Mouse (Mus musculus): Measurements from ENCODE around the gene Oser1.
A peak's percentile ranks its signal among the peaks of the same experiment; 100 is the strongest.

- TF ChIP-seq EP300 (IDR thresholded peaks at IDR 0.05; ENCODE audit: low read depth in 1 of 2, low read length in 2 of 2) (peak in 1 of 2 experiments; percentile 46; a peak in 1 of 4 replicates), CTCF (IDR thresholded peaks at IDR 0.05 in 2 of 3, conservative IDR thresholded peaks at IDR 0.05 in 1 of 3; ENCODE audit: control insufficient read depth in 1 of 3, insufficient read depth in 1 of 3, low read depth in 2 of 3, low read length in 3 of 3, poor library complexity in 1 of 3, severe bottlenecking in 1 of 3) (no peak), E2F4 (IDR thresholded peaks at IDR 0.05; ENCODE audit: borderline replicate concordance, low read depth, low read length) (no peak), POLR2A (IDR thresholded peaks at IDR 0.05; ENCODE audit: control insufficient read depth in 1 of 2, insufficient read depth in 1 of 2, low read depth in 1 of 2, low read length in 2 of 2, poor library complexity in 1 of 2) (no peak), CHD2 (IDR thresholded peaks at IDR 0.05; ENCODE audit: low read length) (no peak), HCFC1 (IDR thresholded peaks at IDR 0.05; ENCODE audit: low read depth, low read length) (no peak), BHLHE40 (IDR thresholded peaks at IDR 0.05; ENCODE audit: borderline replicate concordance, low read depth, low read length) (no peak), ETS1 (IDR thresholded peaks at IDR 0.05; ENCODE audit: low read depth, low read length) (no peak), ZMIZ1 (IDR thresholded peaks at IDR 0.05; ENCODE audit: low read depth, low read length) (no peak), MAZ (IDR thresholded peaks at IDR 0.05; ENCODE audit: low read depth, low read length) (no peak), ZC3H11A (IDR thresholded peaks at IDR 0.05; ENCODE audit: low read depth, low read length) (no peak), NELFE (IDR thresholded peaks at IDR 0.05; ENCODE audit: low read depth, low read length) (no peak)
Observed at GRCm38 (mm10) chr2:163362940-163363921, 61.3 kb downstream of the Oser1 start.

Measured in MEL (cell line).